Mouse (Mus musculus): ENCODE data around the gene Nufip1. TPM values are rescaled to one million over a fixed set of nuclear protein-coding genes. Genes with fewer than 3 reads are reported as not detected.

Gene Nufip1
- polyA plus RNA-seq, 1 experiment from 2014 or later = 16.9 TPM

- H3K9ac ChIP-seq (ENCODE audit: low read length) = no peak overlapping the region
- no peaks in the 10 kb centered on the region for H3K36me3 ChIP-seq (ENCODE audit: control insufficient read depth, insufficient read depth, low read length)
- H3K27ac ChIP-seq (ENCODE audit: low read depth, low read length) = no peak overlapping the region
- DNase-seq (ENCODE audit: low spot score) (peak; percentile 24), ATAC-seq (ENCODE audit: insufficient read depth, low FRiP score, low TSS enrichment) (no peak)
- no peaks in the 10 kb centered on the region for H3K4me1 ChIP-seq (ENCODE audit: control insufficient read depth, insufficient read depth, low read length)
- no peak overlapping the region for H3K4me3 ChIP-seq (ENCODE audit: low read depth, low read length)
- H3K9me3 ChIP-seq (ENCODE audit: control insufficient read depth, low read length) = no peaks in the 10 kb centered on the region
- WGBS = 61% methylated on average over 11 of the region's 11 CpGs
- no peaks in the 10 kb centered on the region for H3K27me3 ChIP-seq (ENCODE audit: control insufficient read depth, insufficient read depth, low read length)
- H3K4me2 ChIP-seq (ENCODE audit: low read depth) = no peak overlapping the region
Observed at GRCm38 (mm10) chr14:76081451-76081850, 29.2 kb upstream of the Nufip1 start.

GRCm38 (mm10) chr14:76082086-76082636 lies 28.5 kb upstream of the Nufip1 start:
- ATAC-seq (ENCODE audit: insufficient read depth, low FRiP score, low TSS enrichment) (no peak), DNase-seq (ENCODE audit: low spot score) (no peak)
- Histone ChIP-seq H3K4me2 (ENCODE audit: low read depth) (no peak overlapping the region), H3K9ac (ENCODE audit: low read length) (no peak overlapping the region), H3K4me1 (ENCODE audit: control insufficient read depth, insufficient read depth, low read length) (no peaks in the 10 kb centered on the region), H3K9me3 (ENCODE audit: control insufficient read depth, low read length) (no peaks in the 10 kb centered on the region), H3K27ac (ENCODE audit: low read depth, low read length) (no peak overlapping the region), H3K4me3 (ENCODE audit: low read depth, low read length) (no peak overlapping the region), H3K36me3 (ENCODE audit: control insufficient read depth, insufficient read depth, low read length) (no peaks in the 10 kb centered on the region), H3K27me3 (ENCODE audit: control insufficient read depth, insufficient read depth, low read length) (no peaks in the 10 kb centered on the region)
- WGBS = 88% methylated on average over 13 of the region's 13 CpGs

GRCm38 (mm10) chr14:76084188-76084587 lies 26.5 kb upstream of the Nufip1 start:
- Histone ChIP-seq H3K9ac (ENCODE audit: low read length) (no peak overlapping the region), H3K36me3 (ENCODE audit: control insufficient read depth, insufficient read depth, low read length) (no peaks in the 10 kb centered on the region), H3K4me1 (ENCODE audit: control insufficient read depth, insufficient read depth, low read length) (no peaks in the 10 kb centered on the region), H3K9me3 (ENCODE audit: control insufficient read depth, low read length) (no peaks in the 10 kb centered on the region), H3K27ac (ENCODE audit: low read depth, low read length) (no peak overlapping the region), H3K4me2 (ENCODE audit: low read depth) (no peak overlapping the region), H3K4me3 (ENCODE audit: low read depth, low read length) (no peak overlapping the region), H3K27me3 (ENCODE audit: control insufficient read depth, insufficient read depth, low read length) (no peaks in the 10 kb centered on the region)
- WGBS = 92% methylated on average over 3 of the region's 3 CpGs
- DNase-seq (ENCODE audit: low spot score) = no peak
- no peak for ATAC-seq (ENCODE audit: insufficient read depth, low FRiP score, low TSS enrichment)

- Histone ChIP-seq H3K4me3 (ENCODE audit: low read depth, low read length) (no peak overlapping the region), H3K27ac (ENCODE audit: low read depth, low read length) (no peak overlapping the region), H3K36me3 (ENCODE audit: control insufficient read depth, insufficient read depth, low read length) (0 out of 2 replicates have a peak, but pooled peaks cover 2% of the 10 kb centered on the region), H3K27me3 (ENCODE audit: control insufficient read depth, insufficient read depth, low read length) (no peaks in the 10 kb centered on the region), H3K4me2 (ENCODE audit: low read depth) (no peak overlapping the region), H3K9ac (ENCODE audit: low read length) (no peak overlapping the region), H3K9me3 (ENCODE audit: control insufficient read depth, low read length) (no peaks in the 10 kb centered on the region), H3K4me1 (ENCODE audit: control insufficient read depth, insufficient read depth, low read length) (no peaks in the 10 kb centered on the region)
- no peak for ATAC-seq (ENCODE audit: insufficient read depth, low FRiP score, low TSS enrichment)
- WGBS = 95% methylated on average over 7 of the region's 7 CpGs
- no peak for DNase-seq (ENCODE audit: low spot score)
Observed at GRCm38 (mm10) chr14:76097244-76097643, 13.4 kb upstream of the Nufip1 start.

GRCm38 (mm10) chr14:76097815-76098214 lies 12.9 kb upstream of the Nufip1 start:
- DNase-seq (ENCODE audit: low spot score) (no peak), ATAC-seq (ENCODE audit: insufficient read depth, low FRiP score, low TSS enrichment) (no peak)
- Histone ChIP-seq H3K4me3 (ENCODE audit: low read depth, low read length) (no peak overlapping the region), H3K27ac (ENCODE audit: low read depth, low read length) (no peak overlapping the region), H3K4me1 (ENCODE audit: control insufficient read depth, insufficient read depth, low read length) (no peaks in the 10 kb centered on the region), H3K27me3 (ENCODE audit: control insufficient read depth, insufficient read depth, low read length) (no peaks in the 10 kb centered on the region), H3K9ac (ENCODE audit: low read length) (no peak overlapping the region), H3K36me3 (ENCODE audit: control insufficient read depth, insufficient read depth, low read length) (0 out of 2 replicates have a peak, but pooled peaks cover 2% of the 10 kb centered on the region), H3K4me2 (ENCODE audit: low read depth) (no peak overlapping the region), H3K9me3 (ENCODE audit: control insufficient read depth, low read length) (no peaks in the 10 kb centered on the region)
- WGBS = 92% methylated on average over 5 of the region's 5 CpGs

GRCm38 (mm10) chr14:76099543-76099942 lies 11.1 kb upstream of the Nufip1 start:
- Histone ChIP-seq H3K27ac (ENCODE audit: low read depth, low read length) (no peak overlapping the region), H3K9me3 (ENCODE audit: control insufficient read depth, low read length) (no peaks in the 10 kb centered on the region), H3K4me1 (ENCODE audit: control insufficient read depth, insufficient read depth, low read length) (no peaks in the 10 kb centered on the region), H3K9ac (ENCODE audit: low read length) (no peak overlapping the region), H3K36me3 (ENCODE audit: control insufficient read depth, insufficient read depth, low read length) (0 out of 2 replicates have a peak, but pooled peaks cover 2% of the 10 kb centered on the region), H3K27me3 (ENCODE audit: control insufficient read depth, insufficient read depth, low read length) (no peaks in the 10 kb centered on the region), H3K4me2 (ENCODE audit: low read depth) (no peak overlapping the region), H3K4me3 (ENCODE audit: low read depth, low read length) (no peak overlapping the region)
- ATAC-seq (ENCODE audit: insufficient read depth, low FRiP score, low TSS enrichment) (no peak), DNase-seq (ENCODE audit: low spot score) (no peak)
- 93% methylated on average over 9 of the region's 9 CpGs for WGBS

GRCm38 (mm10) chr14:76115744-76116143 lies 5.1 kb downstream of the Nufip1 start:
- 0 out of 2 replicates have a peak, but pooled peaks cover 2% of the 10 kb centered on the region for H3K36me3 ChIP-seq (ENCODE audit: control insufficient read depth, insufficient read depth, low read length)
- WGBS = 88% methylated on average over 5 of the region's 5 CpGs
- H3K9ac ChIP-seq (ENCODE audit: low read length) = no peak overlapping the region
- no peaks in the 10 kb centered on the region for H3K9me3 ChIP-seq (ENCODE audit: control insufficient read depth, low read length)
- no peak overlapping the region for H3K4me2 ChIP-seq (ENCODE audit: low read depth)
- H3K27ac ChIP-seq (ENCODE audit: low read depth, low read length) = no peak overlapping the region
- DNase-seq (ENCODE audit: low spot score) (no peak), ATAC-seq (ENCODE audit: insufficient read depth, low FRiP score, low TSS enrichment) (no peak)
- H3K4me3 ChIP-seq (ENCODE audit: low read depth, low read length) = no peak overlapping the region
- 0 out of 2 replicates have a peak, but pooled peaks cover 2% of the 10 kb centered on the region for H3K4me1 ChIP-seq (ENCODE audit: control insufficient read depth, insufficient read depth, low read length)
- H3K27me3 ChIP-seq (ENCODE audit: control insufficient read depth, insufficient read depth, low read length) = no peaks in the 10 kb centered on the region

- 79% methylated on average over 4 of the region's 4 CpGs for WGBS
- no peak overlapping the region for H3K27ac ChIP-seq (ENCODE audit: low read depth, low read length)
- H3K4me3 ChIP-seq (ENCODE audit: low read depth, low read length) = no peak overlapping the region
- DNase-seq (ENCODE audit: low spot score) = no peak
- H3K27me3 ChIP-seq (ENCODE audit: control insufficient read depth, insufficient read depth, low read length) = no peaks in the 10 kb centered on the region
- no peak overlapping the region for H3K9ac ChIP-seq (ENCODE audit: low read length)
- no peak for ATAC-seq (ENCODE audit: insufficient read depth, low FRiP score, low TSS enrichment)
- H3K9me3 ChIP-seq (ENCODE audit: control insufficient read depth, low read length) = no peaks in the 10 kb centered on the region
- H3K4me2 ChIP-seq (ENCODE audit: low read depth) = no peak overlapping the region
- H3K4me1 ChIP-seq (ENCODE audit: control insufficient read depth, insufficient read depth, low read length) = no peaks in the 10 kb centered on the region
- H3K36me3 ChIP-seq (ENCODE audit: control insufficient read depth, insufficient read depth, low read length) = 0 out of 2 replicates have a peak, but pooled peaks cover 2% of the 10 kb centered on the region
Observed at GRCm38 (mm10) chr14:76118963-76119362, 8.3 kb downstream of the Nufip1 start.

GRCm38 (mm10) chr14:76120472-76120871 lies 9.8 kb downstream of the Nufip1 start:
- no peak overlapping the region for H3K9ac ChIP-seq (ENCODE audit: low read length)
- WGBS = 89% methylated on average over 4 of the region's 4 CpGs
- H3K36me3 ChIP-seq (ENCODE audit: control insufficient read depth, insufficient read depth, low read length) = peaks cover 5% of the 10 kb centered on the region
- H3K4me3 ChIP-seq (ENCODE audit: low read depth, low read length) = no peak overlapping the region
- DNase-seq (ENCODE audit: low spot score) = no peak
- H3K27me3 ChIP-seq (ENCODE audit: control insufficient read depth, insufficient read depth, low read length) = no peaks in the 10 kb centered on the region
- ATAC-seq (ENCODE audit: insufficient read depth, low FRiP score, low TSS enrichment) = no peak
- H3K27ac ChIP-seq (ENCODE audit: low read depth, low read length) = no peak overlapping the region
- H3K4me1 ChIP-seq (ENCODE audit: control insufficient read depth, insufficient read depth, low read length) = no peaks in the 10 kb centered on the region
- H3K9me3 ChIP-seq (ENCODE audit: control insufficient read depth, low read length) = no peaks in the 10 kb centered on the region
- no peak overlapping the region for H3K4me2 ChIP-seq (ENCODE audit: low read depth)

Measured in neural tube, embryonic 11.5 days (tissue).